Mouse (Mus musculus) layer of hippocampus, adult 9-10 months (tissue): ENCODE measurements around the gene Ppargc1a.

Source experiments
- DNase-seq: peaks from one replicate; pipeline ENCODE4 v3.0.0; 2022; ENCODE audit warnings: low spot score

The Ppargc1a gene

GRCm38 (mm10) chr5:51497910-51498517, 69.5 kb downstream of the Ppargc1a start:
- DNase-seq: no peak

DNA sequence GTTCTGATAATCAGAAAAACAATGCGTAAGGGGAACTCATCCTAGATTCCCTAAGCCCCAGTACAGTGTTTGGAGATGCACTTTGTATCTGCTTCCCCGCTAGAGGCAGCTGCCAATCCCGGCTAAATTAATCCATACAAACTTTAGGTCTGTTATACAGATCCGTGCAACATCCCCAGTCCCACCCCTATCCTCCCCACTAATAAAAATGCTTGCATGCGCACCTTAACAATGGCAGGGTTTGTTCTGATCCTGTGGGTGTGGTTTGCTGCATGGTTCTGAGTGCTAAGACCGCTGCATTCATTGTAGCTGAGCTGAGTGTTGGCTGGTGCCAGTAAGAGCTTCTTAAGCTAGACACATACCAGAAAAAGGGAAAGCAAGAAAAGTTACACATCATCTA, 72.1 kb downstream of the Ppargc1a start:
- no peak for DNase-seq

- DNase-seq: no peak
These were observed 73.1 kb downstream of the Ppargc1a start for GRCm38 (mm10) chr5:51494358-51494876.

DNA sequence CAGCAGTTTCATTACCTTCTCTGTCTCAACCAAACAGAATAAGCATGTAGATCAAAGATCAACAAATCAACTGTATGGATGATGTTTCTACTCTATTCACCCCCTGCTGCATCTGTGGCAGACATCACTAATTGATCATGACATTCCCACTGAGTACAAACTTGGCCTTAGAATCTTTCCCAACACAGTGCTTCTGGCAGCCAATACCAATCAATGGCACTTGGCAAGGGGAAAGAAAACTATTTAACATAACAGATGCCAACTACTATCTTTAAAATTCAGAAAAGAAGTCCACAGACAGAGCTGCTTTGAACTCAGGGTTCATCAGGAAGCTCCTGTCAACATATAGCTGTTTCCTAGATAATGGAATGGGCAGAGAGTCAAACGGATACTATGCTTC, 83.8 kb downstream of the Ppargc1a start:
- no peak for DNase-seq

GRCm38 (mm10) chr5:51479859-51480258, 87.7 kb downstream of the Ppargc1a start:
- no peak for DNase-seq

- DNase-seq: no peak
These were observed 88.1 kb downstream of the Ppargc1a start for GRCm38 (mm10) chr5:51479456-51479855.

DNA sequence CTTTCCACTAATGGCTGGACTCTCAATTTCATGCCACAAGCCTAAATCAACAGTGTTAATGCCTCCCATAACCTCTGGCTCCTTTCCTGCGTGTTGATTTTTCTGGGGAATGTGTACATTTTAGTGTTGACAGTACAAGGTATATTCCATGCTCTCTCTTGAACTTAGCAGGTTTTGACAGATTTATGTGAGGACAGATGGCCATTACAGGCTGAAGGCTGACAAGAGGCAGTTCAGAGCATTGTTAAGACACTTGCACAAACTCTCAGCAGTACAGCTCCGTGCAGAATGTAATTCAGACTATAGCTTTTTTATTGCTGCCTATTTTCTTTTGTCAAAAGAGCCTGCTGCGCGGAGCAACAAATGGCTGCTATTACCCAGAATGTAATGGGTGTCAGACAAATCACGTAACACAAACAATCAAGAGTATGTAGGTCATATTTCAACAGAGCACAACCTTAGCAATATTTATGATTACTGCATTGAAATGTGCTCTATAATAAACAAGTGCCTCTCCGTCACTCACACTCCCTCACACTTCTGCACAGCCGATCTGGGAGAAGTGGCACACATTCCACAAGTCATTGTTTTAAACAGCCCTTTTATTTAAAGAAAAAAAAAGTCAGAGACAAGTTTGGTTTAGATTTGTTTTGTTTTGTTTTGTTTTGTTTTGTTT, 89.1 kb downstream of the Ppargc1a start:
- no peak for DNase-seq

DNA sequence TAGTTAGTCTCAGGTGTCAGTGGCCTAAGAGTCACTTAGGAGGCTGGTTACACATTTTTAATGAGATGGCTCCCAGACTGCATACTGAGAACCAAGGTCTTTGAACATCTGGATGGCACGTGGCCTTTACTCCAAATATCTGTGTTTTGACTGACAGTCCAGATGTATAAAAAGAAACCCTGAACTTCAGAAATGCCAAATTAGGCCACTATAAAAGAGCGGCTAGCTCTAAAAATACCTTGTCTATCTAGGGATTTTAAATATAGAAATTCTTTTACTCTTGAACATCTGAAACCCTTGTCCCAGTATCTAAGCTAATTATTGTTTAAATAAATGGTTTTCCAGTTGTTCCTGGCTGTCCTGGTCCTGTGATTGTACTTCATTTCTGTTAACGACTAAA, 90.4 kb downstream of the Ppargc1a start:
- no peak for DNase-seq

DNA sequence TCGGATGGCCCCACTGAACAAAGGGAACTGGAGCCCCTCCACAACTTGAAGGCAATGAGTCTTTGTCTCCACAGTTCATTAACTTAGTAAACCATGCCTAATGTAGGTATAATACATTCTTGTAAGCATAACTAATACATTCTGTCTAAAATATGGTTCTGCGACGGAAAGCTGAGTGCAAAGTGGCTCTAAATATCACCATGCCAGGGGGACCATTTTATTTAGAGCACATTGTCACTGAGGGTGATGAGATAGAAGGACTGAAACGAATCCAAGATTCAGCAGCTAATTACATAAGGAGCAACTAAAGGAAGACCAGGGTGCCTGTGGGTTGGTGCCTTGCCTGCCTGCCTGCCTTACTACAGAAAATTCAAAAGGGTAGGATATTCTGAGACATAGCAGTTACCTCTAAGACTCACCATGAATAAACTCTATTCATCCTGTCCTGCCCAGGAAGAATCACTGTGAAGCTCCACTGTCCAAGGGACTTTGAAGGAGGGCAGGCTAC, 92.4 kb downstream of the Ppargc1a start:
- DNase-seq: no peak

GRCm38 (mm10) chr5:51471614-51472013, 95.9 kb downstream of the Ppargc1a start:
- DNase-seq: no peak

DNA sequence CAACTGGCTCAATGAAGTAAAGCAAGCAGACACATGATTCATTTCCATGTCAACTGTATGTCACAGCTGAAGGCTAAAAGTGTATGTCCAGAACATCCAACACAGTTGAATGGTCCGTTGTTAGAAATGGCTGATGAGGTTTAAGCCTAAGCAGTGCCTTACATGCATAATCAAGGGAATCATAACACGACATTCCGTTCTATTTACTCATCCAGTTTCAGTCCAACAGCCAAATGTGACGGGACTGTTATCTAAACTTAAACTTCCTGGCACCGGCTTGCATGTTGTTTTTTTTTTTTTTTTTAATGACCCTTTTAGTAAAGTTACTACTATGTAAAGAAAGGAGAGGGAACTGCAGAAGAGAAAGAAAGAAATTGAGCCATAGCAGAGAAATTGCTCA, 101.5 kb downstream of the Ppargc1a start:
- DNase-seq: no peak

DNA sequence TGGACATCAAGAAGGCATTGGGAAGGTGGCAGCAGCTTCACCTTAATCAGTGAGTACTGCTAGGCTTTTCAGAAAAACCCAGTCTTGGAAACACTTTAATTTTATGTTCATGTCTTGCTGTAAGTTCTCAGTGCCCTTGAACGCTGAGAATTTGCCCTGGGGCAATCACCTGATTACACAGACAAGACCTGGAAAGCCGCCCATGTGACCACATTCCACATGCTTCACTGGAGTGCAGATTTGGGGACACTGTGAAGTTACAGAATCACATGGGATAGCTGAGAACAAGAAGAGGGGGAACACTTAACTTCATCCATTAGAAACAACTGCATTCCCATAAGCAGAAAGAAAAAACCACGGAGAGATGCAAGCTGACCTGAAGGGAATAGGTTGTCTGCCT, 115.5 kb downstream of the Ppargc1a start:
- DNase-seq: no peak

DNA sequence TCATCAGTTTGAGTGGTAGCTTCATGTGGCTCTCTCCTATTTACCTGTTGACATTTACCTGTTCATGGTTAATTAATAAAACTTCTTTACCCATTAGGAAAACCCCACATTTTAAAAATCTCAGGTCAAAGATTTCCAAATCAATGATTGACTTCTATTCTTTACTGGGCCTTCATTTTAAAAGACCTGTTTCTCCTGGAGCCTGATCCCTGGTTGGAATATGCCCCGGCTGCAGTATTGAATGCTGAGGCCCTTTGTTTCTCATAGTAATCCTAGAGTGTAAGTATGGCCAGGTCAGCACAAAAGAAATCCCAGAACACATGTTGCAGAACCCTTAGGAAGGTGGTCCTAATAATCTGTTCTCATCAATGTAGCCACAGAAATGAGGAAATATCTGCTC, 119.9 kb downstream of the Ppargc1a start:
- no peak for DNase-seq

- no peak for DNase-seq
These were observed 121.0 kb downstream of the Ppargc1a start for GRCm38 (mm10) chr5:51446299-51447090.

GRCm38 (mm10) chr5:51445726-51446125, 121.8 kb downstream of the Ppargc1a start:
- DNase-seq: no peak

GRCm38 (mm10) chr5:51439773-51440172, 127.8 kb downstream of the Ppargc1a start:
- DNase-seq: no peak

GRCm38 (mm10) chr5:51433905-51434304, 133.6 kb downstream of the Ppargc1a start:
- DNase-seq: no peak

GRCm38 (mm10) chr5:51432532-51432931, 135.0 kb downstream of the Ppargc1a start:
- no peak for DNase-seq

- no peak for DNase-seq
These were observed 135.5 kb downstream of the Ppargc1a start for GRCm38 (mm10) chr5:51432031-51432430.

DNA sequence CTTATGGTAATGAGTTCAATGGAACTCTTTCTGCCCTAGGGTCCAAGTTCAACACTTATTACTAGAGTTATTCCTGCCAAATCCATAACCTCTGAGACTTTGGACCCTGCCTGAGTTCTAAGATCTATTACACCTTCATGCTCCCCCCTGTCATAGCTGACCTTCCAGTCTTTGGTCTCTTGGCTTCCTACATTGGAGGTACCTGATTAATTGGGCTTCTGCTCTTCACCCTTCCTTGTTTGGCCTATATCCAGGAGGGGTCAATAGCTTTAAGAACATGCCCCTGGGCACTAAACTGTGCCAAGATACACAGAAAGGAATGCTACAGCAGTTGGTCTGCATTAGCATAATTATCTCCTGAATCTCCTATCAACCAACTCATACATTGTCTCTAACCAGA, 141.1 kb downstream of the Ppargc1a start:
- DNase-seq: no peak

DNA sequence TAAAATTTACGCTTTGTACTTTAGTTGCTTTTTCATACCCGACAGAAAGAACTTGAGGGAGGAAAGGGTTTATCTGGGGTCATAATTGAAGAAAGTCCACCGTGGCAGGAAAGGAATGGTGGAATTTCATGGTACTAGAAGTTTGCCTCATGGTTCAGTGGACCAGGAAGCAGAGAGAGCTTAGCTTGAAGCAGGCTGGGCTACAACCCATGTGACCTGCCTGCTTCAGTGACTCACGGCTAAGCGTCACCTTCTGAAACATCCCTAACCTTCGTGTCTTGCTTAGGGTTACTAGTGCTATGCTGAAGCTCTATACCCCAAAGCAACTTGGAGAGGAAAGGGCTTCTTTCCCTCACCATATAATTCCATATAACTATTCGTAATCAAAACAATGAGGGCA, 151.1 kb downstream of the Ppargc1a start:
- DNase-seq: no peak

DNA sequence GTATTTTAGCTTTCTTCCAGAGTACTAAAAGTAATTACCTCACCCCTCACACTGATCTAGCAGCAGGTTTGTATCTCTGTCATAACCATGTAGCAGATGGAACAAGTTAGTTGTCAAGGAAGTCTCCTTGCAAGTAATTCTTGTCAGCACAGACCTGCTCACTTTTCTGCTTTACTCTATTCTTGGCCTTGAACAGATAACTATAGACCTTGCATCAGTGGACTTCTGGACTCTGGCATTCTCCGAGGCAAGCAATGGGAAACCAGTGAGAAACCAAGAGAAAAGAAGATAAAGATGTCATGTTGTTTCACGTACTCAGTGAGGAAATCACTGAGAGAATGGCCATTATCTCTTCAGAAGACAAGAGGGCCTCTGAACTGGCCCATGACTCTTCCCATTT, 152.1 kb downstream of the Ppargc1a start:
- no peak for DNase-seq
